Mouse (Mus musculus): ENCODE results near the gene Rps6kb1. TPM values are rescaled to one million over a fixed set of nuclear protein-coding genes. Genes with fewer than 3 reads are reported as not detected.

The Rps6kb1 gene
- polyA plus RNA-seq, 1 experiment = 3.9 TPM

DNA sequence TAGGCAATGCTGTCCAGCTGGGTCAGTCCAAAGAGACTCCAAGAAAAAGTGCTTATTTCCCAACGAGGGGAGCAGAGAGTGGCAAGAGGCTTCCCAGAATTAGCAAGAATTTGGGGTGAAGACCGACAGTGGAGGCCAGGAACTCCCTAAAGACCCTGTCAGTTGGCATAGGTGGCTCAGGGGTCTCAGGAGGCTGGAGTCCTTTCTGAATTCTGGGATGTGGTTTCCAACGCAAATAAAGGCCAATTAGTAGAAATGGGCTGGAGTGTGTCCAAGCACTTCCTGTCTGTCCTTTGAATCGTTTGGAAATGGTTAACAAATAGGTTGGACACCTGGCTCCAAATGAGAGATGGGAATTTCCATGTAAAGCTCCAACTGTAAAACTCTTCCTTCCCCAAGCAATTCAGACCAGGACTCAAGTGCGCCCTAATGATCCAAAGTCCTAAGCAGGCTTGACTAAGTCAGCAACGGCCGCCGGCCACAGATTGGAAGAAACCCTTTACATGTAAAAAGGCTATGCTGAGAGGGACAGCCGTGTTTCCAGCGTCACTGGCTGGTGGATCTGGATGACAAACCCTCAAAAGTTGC lies 35.2 kb upstream of the Rps6kb1 start:
- H3K27me3 ChIP-seq (ENCODE audit: control insufficient read depth, insufficient read depth, low read length) = no peaks in the 10 kb centered on the region
- TF ChIP-seq POLR2A (IDR thresholded peaks at IDR 0.05; ENCODE audit: low read depth, low read length) (no peak), CTCF (IDR thresholded peaks at IDR 0.05; ENCODE audit: extremely low read depth, insufficient read length, insufficient replicate concordance, low read depth, low read length) (no peak)
- WGBS = 11% methylated on average over 10 of the region's 10 CpGs
- H3K4me1 ChIP-seq (ENCODE audit: control insufficient read depth, insufficient read depth, insufficient read length, low read length) = peaks cover 38% of the 10 kb centered on the region
- peak overlapping the region; percentile 97 for H3K27ac ChIP-seq (ENCODE audit: insufficient read depth, low read depth, low read length)
- H3K36me3 ChIP-seq (ENCODE audit: control insufficient read depth, insufficient read depth, low read length) = peaks cover 13% of the 10 kb centered on the region
- peak overlapping the region; percentile 26 for H3K4me3 ChIP-seq (ENCODE audit: low read depth, low read length)

DNA sequence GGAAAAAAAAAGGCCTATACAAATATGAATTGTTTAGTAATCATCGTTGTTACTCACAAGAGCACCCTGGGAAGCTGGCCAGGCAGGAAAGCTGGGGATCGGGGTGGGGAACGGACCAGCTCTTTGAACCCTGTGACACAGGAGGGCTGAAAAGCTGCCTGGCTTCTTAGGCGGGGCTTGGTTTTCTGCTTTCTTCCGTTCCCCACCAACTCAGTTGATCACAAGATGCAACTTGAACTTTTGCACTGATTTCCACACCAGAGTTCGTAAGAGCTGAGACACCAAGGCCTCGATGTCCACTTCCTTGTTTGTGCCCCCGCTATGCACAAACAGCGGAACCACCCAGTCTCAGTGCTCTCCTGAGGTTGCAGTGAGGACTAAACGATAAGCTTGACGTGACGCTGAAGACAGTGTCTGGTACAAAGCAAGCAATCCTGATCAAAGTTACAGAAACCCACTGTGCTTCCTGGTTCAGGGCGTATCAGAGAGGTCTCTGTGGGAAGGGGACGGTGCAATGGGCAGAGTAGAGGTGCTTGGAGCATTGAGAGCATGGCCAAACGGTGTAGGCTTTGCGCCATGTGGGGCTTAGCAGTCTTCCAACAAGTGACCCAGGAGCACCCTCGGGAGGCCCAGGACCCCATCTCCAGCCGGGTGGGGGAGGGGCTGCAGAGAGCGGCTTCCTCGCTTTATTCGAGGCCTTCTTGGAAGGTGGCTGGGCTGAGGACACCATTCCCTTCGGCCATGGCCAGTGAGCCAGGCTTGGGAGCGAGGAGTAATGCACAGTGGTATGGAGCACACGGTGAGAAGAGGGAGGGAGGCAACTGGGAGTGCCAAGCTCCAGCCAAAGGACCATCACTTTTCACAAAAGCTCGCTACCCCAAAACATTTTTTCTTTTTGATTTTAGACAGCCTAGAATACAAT lies 34.5 kb upstream of the Rps6kb1 start:
- Histone ChIP-seq H3K27me3 (ENCODE audit: control insufficient read depth, insufficient read depth, low read length) (no peaks in the 10 kb centered on the region), H3K4me3 (ENCODE audit: low read depth, low read length) (peak overlapping the region; percentile 15), H3K27ac (ENCODE audit: insufficient read depth, low read depth, low read length) (peak overlapping the region; percentile 97), H3K36me3 (ENCODE audit: control insufficient read depth, insufficient read depth, low read length) (peaks cover 8% of the 10 kb centered on the region), H3K4me1 (ENCODE audit: control insufficient read depth, insufficient read depth, insufficient read length, low read length) (peaks cover 44% of the 10 kb centered on the region)
- 14% methylated on average over 25 of the region's 25 CpGs for WGBS
- TF ChIP-seq POLR2A (IDR thresholded peaks at IDR 0.05; ENCODE audit: low read depth, low read length) (peak; percentile 35; the same call in 1 of the 2 replicates), CTCF (IDR thresholded peaks at IDR 0.05; ENCODE audit: extremely low read depth, insufficient read length, insufficient replicate concordance, low read depth, low read length) (no peak)

DNA sequence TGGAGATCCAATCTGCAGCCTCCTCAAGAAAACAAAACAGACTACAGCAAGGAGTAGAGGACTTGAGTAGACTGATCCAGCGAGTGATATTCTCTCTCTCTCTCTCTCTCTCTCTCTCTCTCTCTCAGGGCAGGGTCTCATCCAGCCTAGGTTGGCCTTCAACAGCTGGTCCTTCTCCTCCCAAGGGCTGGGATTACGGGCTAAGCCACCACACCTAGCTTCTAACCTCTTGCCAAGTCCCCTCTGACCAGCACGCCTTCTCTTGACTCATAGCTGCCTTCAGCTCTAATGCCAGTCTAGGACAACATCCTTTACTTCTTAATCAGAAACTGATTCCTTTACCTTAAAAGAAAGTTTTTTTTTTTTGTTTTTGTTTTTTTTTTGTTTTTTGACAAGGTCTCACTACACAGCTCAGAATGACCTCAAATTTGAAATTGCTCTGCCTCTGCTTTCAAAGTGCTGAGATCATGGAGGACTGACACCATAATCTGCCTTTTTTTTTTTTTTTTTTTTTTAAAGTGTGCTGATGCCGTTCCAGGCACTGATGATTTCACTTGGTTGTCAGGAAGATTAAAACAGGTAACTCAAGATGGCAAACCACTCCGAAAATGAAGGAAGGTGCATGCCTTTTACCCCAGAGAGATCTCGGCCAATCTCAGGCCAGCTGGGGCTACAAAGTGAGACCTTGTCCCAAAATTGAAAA lies 33.7 kb upstream of the Rps6kb1 start:
- peak overlapping the region; percentile 15; the same call in 1 of the 2 replicates for H3K4me3 ChIP-seq (ENCODE audit: low read depth, low read length)
- H3K27me3 ChIP-seq (ENCODE audit: control insufficient read depth, insufficient read depth, low read length) = no peaks in the 10 kb centered on the region
- 15% methylated on average over 6 of the region's 6 CpGs for WGBS
- peaks cover 48% of the 10 kb centered on the region for H3K4me1 ChIP-seq (ENCODE audit: control insufficient read depth, insufficient read depth, insufficient read length, low read length)
- H3K36me3 ChIP-seq (ENCODE audit: control insufficient read depth, insufficient read depth, low read length) = peaks cover 4% of the 10 kb centered on the region; the same call in 1 of the 2 replicates
- TF ChIP-seq CTCF (IDR thresholded peaks at IDR 0.05; ENCODE audit: extremely low read depth, insufficient read length, insufficient replicate concordance, low read depth, low read length) (no peak), POLR2A (IDR thresholded peaks at IDR 0.05; ENCODE audit: low read depth, low read length) (no peak)
- H3K27ac ChIP-seq (ENCODE audit: insufficient read depth, low read depth, low read length) = peak overlapping the region; percentile 97

DNA sequence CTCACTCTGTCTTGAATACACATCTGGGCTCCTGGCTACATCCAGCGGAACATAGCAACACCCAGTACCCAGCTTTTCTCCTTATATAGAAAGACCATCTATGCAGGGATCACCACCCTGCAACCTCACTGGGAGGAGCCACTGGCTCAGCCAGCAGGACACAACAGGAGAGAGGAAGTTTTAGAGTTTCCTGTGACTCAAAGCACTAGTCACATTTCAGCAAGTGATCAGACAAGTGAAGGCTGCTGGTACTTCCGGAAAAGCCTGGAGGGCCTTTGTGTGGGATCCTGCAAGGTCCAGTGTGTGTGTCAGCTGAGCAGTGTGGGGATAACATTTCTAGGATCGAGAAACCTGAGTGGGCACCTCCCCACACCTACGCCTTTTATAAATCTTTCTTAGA lies 32.6 kb upstream of the Rps6kb1 start:
- 48% methylated on average over 4 of the region's 4 CpGs for WGBS
- H3K27me3 ChIP-seq (ENCODE audit: control insufficient read depth, insufficient read depth, low read length) = no peaks in the 10 kb centered on the region

DNA sequence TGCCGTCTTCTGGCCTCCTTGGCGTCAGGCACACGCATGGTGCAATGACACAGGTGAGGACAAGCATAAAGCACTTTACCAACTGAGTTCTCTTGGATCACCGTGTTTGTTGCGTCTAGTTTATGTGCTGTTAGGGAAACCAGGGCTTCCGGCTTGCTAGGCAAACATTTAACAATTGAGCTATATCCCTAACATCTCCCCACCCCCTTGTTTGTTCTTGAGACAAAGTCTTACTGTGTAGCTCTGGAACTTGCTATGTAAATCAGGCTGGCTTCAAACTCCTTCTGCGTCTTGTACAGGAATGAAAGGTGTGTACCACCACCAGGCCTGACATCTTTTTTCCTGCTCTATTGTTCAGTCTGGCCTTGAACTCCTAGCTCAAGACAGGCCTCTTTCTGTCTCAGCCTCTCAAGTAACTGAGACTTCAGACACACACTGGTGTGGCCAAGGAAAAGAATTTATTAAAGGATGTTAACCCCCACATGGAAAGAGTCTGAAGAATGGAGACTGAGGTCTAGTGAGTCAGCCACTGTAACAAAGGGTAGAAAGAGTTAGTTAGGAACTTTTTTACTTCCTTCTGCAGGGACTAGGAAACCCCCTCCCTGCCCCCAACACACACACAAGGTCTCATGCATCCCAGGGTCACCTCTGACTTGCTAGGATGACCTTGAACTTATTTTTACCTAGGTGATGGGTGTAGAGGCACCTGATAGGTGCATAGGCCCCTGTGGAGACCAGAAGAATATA lies 31.2 kb upstream of the Rps6kb1 start:
- Histone ChIP-seq H3K4me1 (ENCODE audit: control insufficient read depth, insufficient read depth, insufficient read length, low read length) (peaks cover 53% of the 10 kb centered on the region), H3K27ac (ENCODE audit: insufficient read depth, low read depth, low read length) (peak overlapping the region; percentile 97), H3K36me3 (ENCODE audit: control insufficient read depth, insufficient read depth, low read length) (no peaks in the 10 kb centered on the region), H3K27me3 (ENCODE audit: control insufficient read depth, insufficient read depth, low read length) (no peaks in the 10 kb centered on the region), H3K4me3 (ENCODE audit: low read depth, low read length) (no peak overlapping the region)
- WGBS = 31% methylated on average over 7 of the region's 7 CpGs
- TF ChIP-seq CTCF (IDR thresholded peaks at IDR 0.05; ENCODE audit: extremely low read depth, insufficient read length, insufficient replicate concordance, low read depth, low read length) (no peak), POLR2A (IDR thresholded peaks at IDR 0.05; ENCODE audit: low read depth, low read length) (no peak)

More for the DNA sequence above, 32.6 kb upstream of the Rps6kb1 start:
- peaks cover 48% of the 10 kb centered on the region for H3K4me1 ChIP-seq (ENCODE audit: control insufficient read depth, insufficient read depth, insufficient read length, low read length)
- no peaks in the 10 kb centered on the region for H3K36me3 ChIP-seq (ENCODE audit: control insufficient read depth, insufficient read depth, low read length)
- TF ChIP-seq CTCF (IDR thresholded peaks at IDR 0.05; ENCODE audit: extremely low read depth, insufficient read length, insufficient replicate concordance, low read depth, low read length) = no peak
- TF ChIP-seq POLR2A (IDR thresholded peaks at IDR 0.05; ENCODE audit: low read depth, low read length) = no peak
- peak overlapping the region; percentile 97 for H3K27ac ChIP-seq (ENCODE audit: insufficient read depth, low read depth, low read length)
- H3K4me3 ChIP-seq (ENCODE audit: low read depth, low read length) = no peak overlapping the region

DNA sequence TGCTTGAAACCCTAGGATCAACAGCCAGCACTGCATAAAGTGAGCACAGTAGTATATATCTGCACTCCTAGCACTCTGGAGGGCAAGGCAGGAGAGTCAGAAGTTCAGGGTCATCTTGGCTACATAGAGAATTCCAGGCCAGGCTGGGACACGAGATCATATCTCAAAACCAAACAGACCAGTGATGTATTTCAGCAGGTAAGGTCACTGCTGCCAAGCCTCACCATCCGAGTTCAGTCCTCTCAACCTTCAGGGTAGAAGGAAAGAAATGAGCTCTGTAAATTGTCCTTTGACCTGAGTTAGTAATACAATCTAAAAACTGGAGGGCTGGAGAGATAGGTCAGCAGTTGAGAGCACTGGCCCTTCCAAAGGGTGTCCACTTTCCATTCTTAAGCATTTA lies 29.8 kb upstream of the Rps6kb1 start:
- WGBS = 24% methylated on average over 2 of the region's 2 CpGs
- H3K27me3 ChIP-seq (ENCODE audit: control insufficient read depth, insufficient read depth, low read length) = no peaks in the 10 kb centered on the region
- H3K4me1 ChIP-seq (ENCODE audit: control insufficient read depth, insufficient read depth, insufficient read length, low read length) = peaks cover 48% of the 10 kb centered on the region
- TF ChIP-seq POLR2A (IDR thresholded peaks at IDR 0.05; ENCODE audit: low read depth, low read length) (no peak), CTCF (IDR thresholded peaks at IDR 0.05; ENCODE audit: extremely low read depth, insufficient read length, insufficient replicate concordance, low read depth, low read length) (no peak)
- no peak overlapping the region for H3K4me3 ChIP-seq (ENCODE audit: low read depth, low read length)
- peak overlapping the region; percentile 97 for H3K27ac ChIP-seq (ENCODE audit: insufficient read depth, low read depth, low read length)
- H3K36me3 ChIP-seq (ENCODE audit: control insufficient read depth, insufficient read depth, low read length) = no peaks in the 10 kb centered on the region

Data from small intestine, adult 2 months (tissue).